Mouse (Mus musculus) stomach, embryonic 16.5 days (tissue): ENCODE measurements at regions not wholly inside any gene's neighbourhood (a gene's known extent, or its start where the extent isn't known, plus 50 kb on each side); places are given as distances from the start of the nearest gene placed in this dataset.

Source experiments
- ATAC-seq: fragments of 200-750 bp; cut with Nextera tagmentation; 2 replicates; pipeline ENCODE4 v1.8.0; 2017; ENCODE audit warnings: moderate number of reproducible peaks, moderate TSS enrichment; ENCODE audit not compliant: insufficient read depth, low FRiP score
- H3K27ac ChIP-seq: fragments of 300-500 bp; sonication (generic); 2 replicates; pipeline ENCODE4 v1.5.1; 2014; ENCODE audit warnings: low read length
- H3K27me3 ChIP-seq: fragments of 300-500 bp; sonication (generic); 2 replicates; pipeline ENCODE4 v1.6.1; 2014; ENCODE audit warnings: low read length, control low read depth, mixed read lengths; ENCODE audit not compliant: control insufficient read depth, insufficient read depth
- H3K36me3 ChIP-seq: fragments of 300-500 bp; sonication (generic); 2 replicates; pipeline ENCODE4 v1.6.1; 2014; ENCODE audit warnings: low read length; ENCODE audit not compliant: control insufficient read depth, insufficient read depth
- H3K4me1 ChIP-seq: fragments of 300-500 bp; sonication (generic); 2 replicates; pipeline ENCODE4 v1.6.1; 2014; ENCODE audit warnings: low read length, control low read depth, mixed read lengths; ENCODE audit not compliant: control insufficient read depth, insufficient read depth
- H3K4me2 ChIP-seq: fragments of 300-500 bp; sonication (generic); 2 replicates; pipeline ENCODE4 v1.6.1; 2014; ENCODE audit warnings: low read depth, low read length, mixed read lengths
- H3K4me3 ChIP-seq: fragments of 300-500 bp; sonication (generic); replicated peaks from 2 replicates; pipeline ENCODE4 v1.5.1; 2014; ENCODE audit warnings: mild to moderate bottlenecking, low read length
- H3K9ac ChIP-seq: fragments of 300-500 bp; sonication (generic); 2 replicates; pipeline ENCODE4 v1.6.1; 2014; ENCODE audit warnings: low read length
- H3K9me3 ChIP-seq: fragments of 300-500 bp; sonication (generic); replicated peaks from 2 replicates; pipeline ENCODE4 v1.6.1; 2016; ENCODE audit warnings: low read length, control low read depth; ENCODE audit not compliant: control insufficient read depth
- WGBS: fragments of 180-500 bp; shearing (Covaris S2); extraction: QIAGEN DNeasy Blood & Tissue Kit; methylation state at CpG from one replicate; pipeline ENCODE4 v1.1.7; 2014; 5-methylcytosine and 5-hydroxymethylcytosine counted together

DNA sequence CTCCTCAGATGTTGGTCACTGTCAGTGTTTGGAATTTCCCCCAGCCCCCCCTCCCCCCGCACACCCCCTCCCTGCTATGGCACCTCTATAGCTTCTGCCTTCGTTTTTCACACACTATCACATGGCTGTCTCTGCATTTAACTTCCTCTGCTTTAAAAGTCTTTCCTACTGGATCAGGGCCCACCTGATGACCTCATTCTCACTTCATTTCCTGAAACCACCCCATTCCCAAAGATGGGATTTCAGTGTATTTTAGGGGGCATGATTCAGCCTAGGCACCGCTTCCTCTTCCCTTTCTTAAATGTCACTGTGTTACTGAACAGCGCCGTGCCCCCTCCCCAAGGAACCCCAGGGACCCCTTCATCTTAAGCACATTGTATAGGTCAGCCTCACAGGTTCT is 103.7 kb downstream of the Ndufa10 start:
- no peak overlapping the region for H3K27ac ChIP-seq
- H3K4me2 ChIP-seq, result no peak overlapping the region
- WGBS, result 88% methylated on average over 5 of the region's 5 CpGs
- peaks cover 13% of the 10 kb centered on the region for H3K4me1 ChIP-seq
- no peaks in the 10 kb centered on the region for H3K36me3 ChIP-seq
- H3K9ac ChIP-seq, result no peak overlapping the region
- H3K4me3 ChIP-seq, result no peak overlapping the region
- H3K27me3 ChIP-seq, result no peaks in the 10 kb centered on the region
- ATAC-seq, result no peak
- H3K9me3 ChIP-seq, result no peaks in the 10 kb centered on the region

DNA sequence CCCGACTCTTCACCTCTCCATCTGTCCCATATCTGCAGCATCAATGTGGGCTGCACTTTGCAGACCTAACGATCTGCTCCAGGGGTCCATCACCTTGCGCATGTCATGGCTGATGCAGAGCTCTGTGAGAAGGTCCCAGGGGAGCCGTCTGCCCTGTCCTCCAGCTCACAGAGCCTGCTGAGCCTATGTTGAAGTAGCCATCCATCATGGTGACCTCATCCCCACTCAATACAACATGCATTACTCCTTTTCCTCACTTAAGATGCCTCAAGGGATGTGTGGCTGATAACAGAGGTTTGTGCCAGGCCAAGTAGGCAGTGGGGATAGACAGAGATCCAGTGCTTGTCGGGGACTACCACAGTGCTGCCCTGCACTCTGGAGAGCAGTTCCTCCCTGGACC is 107.4 kb downstream of the Ndufa10 start:
- no peaks in the 10 kb centered on the region for H3K27me3 ChIP-seq
- H3K4me3 ChIP-seq, result no peak overlapping the region
- H3K4me2 ChIP-seq, result no peak overlapping the region
- no peaks in the 10 kb centered on the region for H3K36me3 ChIP-seq
- 67% methylated on average over 5 of the region's 5 CpGs for WGBS
- H3K27ac ChIP-seq, result no peak overlapping the region
- ATAC-seq, result no peak
- H3K9ac ChIP-seq, result no peak overlapping the region
- H3K4me1 ChIP-seq, result peaks cover 3% of the 10 kb centered on the region
- H3K9me3 ChIP-seq, result no peaks in the 10 kb centered on the region

- Histone ChIP-seq H3K4me2 (no peak overlapping the region), H3K9me3 (no peaks in the 10 kb centered on the region), H3K27me3 (no peaks in the 10 kb centered on the region), H3K27ac (no peak overlapping the region), H3K4me1 (no peaks in the 10 kb centered on the region), H3K36me3 (no peaks in the 10 kb centered on the region), H3K4me3 (no peak overlapping the region), H3K9ac (no peak overlapping the region)
- 77% methylated on average over 4 of the region's 4 CpGs for WGBS
- ATAC-seq, result no peak
Measured at GRCm38 (mm10) chr1:92365366-92366075, 108.1 kb downstream of the Ndufa10 start.

GRCm38 (mm10) chr1:92361677-92362076 is 112.0 kb downstream of the Ndufa10 start:
- 83% methylated on average over 7 of the region's 7 CpGs for WGBS
- H3K4me2 ChIP-seq, result no peak overlapping the region
- H3K27ac ChIP-seq, result no peak overlapping the region
- H3K4me1 ChIP-seq, result no peaks in the 10 kb centered on the region
- H3K27me3 ChIP-seq, result no peaks in the 10 kb centered on the region
- ATAC-seq, result no peak
- H3K36me3 ChIP-seq, result no peaks in the 10 kb centered on the region
- no peak overlapping the region for H3K9ac ChIP-seq
- H3K4me3 ChIP-seq, result no peak overlapping the region
- H3K9me3 ChIP-seq, result no peaks in the 10 kb centered on the region

DNA sequence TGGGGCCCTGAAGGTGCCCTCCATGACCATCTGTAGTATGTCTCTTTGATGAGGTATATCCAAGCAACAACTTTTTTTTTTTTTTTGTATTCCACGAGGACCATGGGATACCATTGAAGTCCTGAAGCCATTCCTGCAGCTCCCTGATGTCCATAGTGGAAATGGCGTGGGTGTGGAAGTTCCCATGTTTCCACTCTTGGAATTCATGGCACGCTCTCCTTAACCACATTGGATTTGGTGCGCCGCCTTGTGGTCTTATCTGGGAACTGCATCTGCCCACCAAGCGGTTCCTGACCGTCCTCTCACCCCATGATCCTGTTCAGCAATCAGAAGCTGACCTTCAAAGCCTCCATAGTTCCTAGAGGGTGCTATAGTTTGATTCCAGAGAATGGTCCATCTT is 113.4 kb downstream of the Ndufa10 start:
- no peaks in the 10 kb centered on the region for H3K4me1 ChIP-seq
- whole genome bisulfite sequencing, result 18% methylated on average over 7 of the region's 7 CpGs
- H3K9ac ChIP-seq, result no peak overlapping the region
- H3K27ac ChIP-seq, result no peak overlapping the region
- no peaks in the 10 kb centered on the region for H3K36me3 ChIP-seq
- no peak for ATAC-seq
- no peaks in the 10 kb centered on the region for H3K27me3 ChIP-seq
- H3K4me2 ChIP-seq, result no peak overlapping the region
- no peaks in the 10 kb centered on the region for H3K9me3 ChIP-seq
- H3K4me3 ChIP-seq, result no peak overlapping the region

GRCm38 (mm10) chr1:92359473-92359872 is 114.2 kb downstream of the Ndufa10 start:
- Histone ChIP-seq H3K9me3 (no peaks in the 10 kb centered on the region), H3K27me3 (no peaks in the 10 kb centered on the region), H3K9ac (no peak overlapping the region), H3K4me2 (no peak overlapping the region), H3K27ac (no peak overlapping the region), H3K4me3 (no peak overlapping the region), H3K4me1 (no peaks in the 10 kb centered on the region), H3K36me3 (no peaks in the 10 kb centered on the region)
- 94% methylated on average over 2 of the region's 2 CpGs for WGBS
- no peak for ATAC-seq

GRCm38 (mm10) chr1:92358758-92359287 is 114.8 kb downstream of the Ndufa10 start:
- WGBS, result 77% methylated on average over 8 of the region's 8 CpGs
- Histone ChIP-seq H3K9ac (no peak overlapping the region), H3K4me2 (no peak overlapping the region), H3K4me1 (no peaks in the 10 kb centered on the region), H3K36me3 (no peaks in the 10 kb centered on the region), H3K9me3 (no peaks in the 10 kb centered on the region), H3K4me3 (no peak overlapping the region), H3K27ac (no peak overlapping the region), H3K27me3 (no peaks in the 10 kb centered on the region)
- ATAC-seq, result no peak

DNA sequence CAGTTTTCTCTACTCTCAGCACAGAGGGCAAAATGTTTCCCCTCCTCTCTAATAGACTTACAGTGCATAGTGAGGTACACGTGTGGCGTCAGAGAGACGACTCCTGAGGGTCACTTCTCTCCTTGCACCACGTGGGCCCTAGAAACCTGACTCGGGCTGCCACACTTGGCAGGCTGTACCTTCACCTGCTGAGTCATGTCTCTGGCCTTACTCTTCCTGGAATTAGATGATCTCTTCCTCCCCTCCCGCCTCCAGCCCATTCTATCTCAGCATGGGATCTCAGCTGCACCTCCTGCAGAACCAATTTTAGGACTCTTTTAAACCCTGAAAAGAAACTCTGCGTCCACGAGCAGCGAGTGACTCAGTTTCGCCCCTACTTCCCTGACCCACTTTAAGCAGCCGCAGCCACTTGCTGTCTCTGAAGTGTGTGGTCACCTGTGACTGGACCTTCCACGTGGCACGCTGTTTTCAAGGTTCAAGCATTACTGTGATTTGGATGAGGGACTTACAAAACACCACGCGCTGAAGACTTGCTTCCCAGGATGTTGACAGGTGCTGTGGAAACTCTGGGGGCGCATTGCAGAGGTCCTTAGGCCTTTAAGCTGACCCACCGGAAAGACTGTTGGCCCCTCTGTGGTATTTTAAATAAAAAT is 125.2 kb downstream of the Ndufa10 start:
- Histone ChIP-seq H3K4me3 (no peak overlapping the region), H3K27me3 (no peaks in the 10 kb centered on the region), H3K36me3 (no peaks in the 10 kb centered on the region), H3K4me1 (no peaks in the 10 kb centered on the region), H3K27ac (no peak overlapping the region), H3K9ac (no peak overlapping the region), H3K4me2 (no peak overlapping the region), H3K9me3 (no peaks in the 10 kb centered on the region)
- no peak for ATAC-seq
- WGBS, result 57% methylated on average over 17 of the region's 17 CpGs

DNA sequence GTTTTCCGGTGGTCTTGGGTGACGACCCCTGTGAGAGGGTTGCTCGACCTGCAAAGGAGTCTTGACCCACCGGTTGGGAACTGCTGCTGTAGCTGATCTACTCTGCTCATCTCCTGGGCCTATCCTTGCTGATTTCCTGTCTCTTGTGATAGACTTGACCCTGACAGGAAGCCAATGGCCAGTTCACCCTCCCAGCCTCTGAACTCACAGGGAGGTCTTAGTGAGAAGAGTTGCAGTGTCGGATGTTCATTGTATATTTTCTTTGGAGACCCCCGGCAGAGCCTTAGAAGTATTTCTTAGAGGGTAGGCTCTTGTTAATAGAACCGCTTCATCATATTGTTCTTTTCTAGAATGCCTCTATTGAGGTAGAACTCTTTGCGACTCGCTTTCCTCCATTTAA is 126.0 kb downstream of the Ndufa10 start:
- Histone ChIP-seq H3K27me3 (no peaks in the 10 kb centered on the region), H3K36me3 (no peaks in the 10 kb centered on the region), H3K27ac (no peak overlapping the region), H3K4me1 (no peaks in the 10 kb centered on the region), H3K9ac (no peak overlapping the region), H3K4me2 (no peak overlapping the region), H3K9me3 (no peaks in the 10 kb centered on the region), H3K4me3 (no peak overlapping the region)
- WGBS, result 83% methylated on average over 9 of the region's 9 CpGs
- no peak for ATAC-seq
